Mouse (Mus musculus) spleen, adult 2 months (tissue): Measurements from ENCODE around the gene Snrpd3. TPM values are rescaled to one million over a fixed set of nuclear protein-coding genes. Genes with fewer than 3 reads are reported as not detected.
"Not testable (repeated sequence)": the region's sequence is repeated elsewhere in the genome, so short reads cannot be mapped to it uniquely, and the experiment has no call there.

Experiments
- DNase-seq, 2 experiments: peaks; one replicate each; pipeline versions ENCODE4 v3.0.0 to v3.0.0-alpha.2; 2012 to 2021; ENCODE audit warnings: low spot score in 2 of 2, low read depth in 1 of 2
- H3K27ac ChIP-seq: fragments of 200-500 bp; 2 replicates; pipeline ENCODE4 v1.5.1; 2012; ENCODE audit warnings: low read length, inconsistent platforms; ENCODE audit not compliant: insufficient read depth
- H3K27me3 ChIP-seq: fragments of 200-500 bp; 2 replicates; pipeline ENCODE4 v1.6.1; 2012; ENCODE audit warnings: mild to moderate bottlenecking, moderate library complexity, low read length, inconsistent platforms; ENCODE audit not compliant: control insufficient read depth, insufficient read depth
- H3K36me3 ChIP-seq: fragments of 200-500 bp; 2 replicates; pipeline ENCODE4 v1.6.1; 2012; ENCODE audit warnings: mild to moderate bottlenecking, low read length, inconsistent platforms; ENCODE audit not compliant: control insufficient read depth, insufficient read depth
- H3K4me1 ChIP-seq: fragments of 200-500 bp; 2 replicates; pipeline ENCODE4 v1.6.1; 2011; ENCODE audit warnings: inconsistent platforms; ENCODE audit not compliant: control insufficient read depth, insufficient read depth, insufficient read length
- H3K4me3 ChIP-seq: fragments of 200-500 bp; 2 replicates; pipeline ENCODE4 v1.5.1; 2011; ENCODE audit warnings: mild to moderate bottlenecking, inconsistent platforms; ENCODE audit not compliant: insufficient read depth, insufficient read length; ENCODE audit errors: extremely low read depth
- CTCF ChIP-seq: fragments of 200-500 bp; IDR thresholded peaks from 2 replicates; pipeline ENCODE4 v1.5.1; 2011; ENCODE audit warnings: mild to moderate bottlenecking, inconsistent platforms; ENCODE audit not compliant: insufficient read depth, insufficient read length, insufficient replicate concordance; ENCODE audit errors: extremely low read depth
- POLR2A ChIP-seq: fragments of 200-500 bp; IDR thresholded peaks from 2 replicates; pipeline ENCODE4 v1.6.1; 2011; ENCODE audit warnings: low read depth, low read length, inconsistent platforms
- WGBS: fragments of 180-500 bp; shearing (Covaris S2); methylation state at CpG from one replicate; pipeline ENCODE4 v1.1.7; 2018; 5-methylcytosine and 5-hydroxymethylcytosine counted together
- polyA plus RNA-seq: library from polyadenylated mRNA; depleted of rRNA; stranded (reverse); fragments of >200 nt; gene quantifications from 2 replicates; pipeline ENCODE4 v1.2.3, GENCODE M21; 2012

The Snrpd3 gene
- polyA plus RNA-seq, 1 experiment: 12.8 TPM

GRCm38 (mm10) chr10:75564687-75565265 lies 47.4 kb downstream of the Snrpd3 start:
- peak overlapping the region; percentile 79 for H3K27ac ChIP-seq
- DNase-seq: no peak
- peaks cover 20% of the 10 kb centered on the region for H3K4me1 ChIP-seq
- H3K27me3 ChIP-seq: peaks cover 6% of the 10 kb centered on the region
- 60% methylated on average over 12 of the region's 12 CpGs for WGBS
- 0 out of 2 replicates have a peak overlapping the region, but pooled peaks have one; percentile 6 for H3K4me3 ChIP-seq
- H3K36me3 ChIP-seq: no peaks in the 10 kb centered on the region
- TF ChIP-seq CTCF: no peak
- TF ChIP-seq POLR2A: no peak

GRCm38 (mm10) chr10:75565436-75565835 lies 48.1 kb downstream of the Snrpd3 start:
- peak; percentile 63 for DNase-seq
- Histone ChIP-seq H3K27ac (peak overlapping the region; percentile 79), H3K4me1 (peaks cover 14% of the 10 kb centered on the region; the same call in 1 of the 2 replicates), H3K36me3 (no peaks in the 10 kb centered on the region), H3K4me3 (no peak overlapping the region), H3K27me3 (no peaks in the 10 kb centered on the region)
- WGBS: 5% methylated on average over 6 of the region's 6 CpGs
- TF ChIP-seq CTCF: no peak
- TF ChIP-seq POLR2A: peak; percentile 6; the same call in 1 of the 2 replicates

- no peak for DNase-seq
These were observed 48.6 kb downstream of the Snrpd3 start for GRCm38 (mm10) chr10:75565906-75566305.

GRCm38 (mm10) chr10:75566321-75566720 lies 49.0 kb downstream of the Snrpd3 start:
- no peaks in the 10 kb centered on the region for H3K27me3 ChIP-seq
- H3K4me3 ChIP-seq: no peak overlapping the region
- WGBS: 54% methylated on average over 5 of the region's 5 CpGs
- H3K4me1 ChIP-seq: peaks cover 14% of the 10 kb centered on the region; the same call in 1 of the 2 replicates
- H3K36me3 ChIP-seq: no peaks in the 10 kb centered on the region
- DNase-seq: no peak
- peak overlapping the region; percentile 79 for H3K27ac ChIP-seq
- no peak for TF ChIP-seq CTCF
- no peak for TF ChIP-seq POLR2A

More at GRCm38 (mm10) chr10:75565906-75566305, 48.6 kb downstream of the Snrpd3 start:
- 40% methylated on average over 7 of the region's 7 CpGs for WGBS
- Histone ChIP-seq H3K36me3 (no peaks in the 10 kb centered on the region), H3K27ac (peak overlapping the region; percentile 79), H3K4me3 (no peak overlapping the region), H3K27me3 (no peaks in the 10 kb centered on the region), H3K4me1 (peaks cover 14% of the 10 kb centered on the region; the same call in 1 of the 2 replicates)
- no peak for TF ChIP-seq POLR2A
- TF ChIP-seq CTCF: no peak

- H3K27me3 ChIP-seq, H3K4me3 ChIP-seq: not testable (repeated sequence)
- 85% methylated on average over 2 of the region's 2 CpGs for WGBS
These were observed 49.4 kb downstream of the Snrpd3 start for GRCm38 (mm10) chr10:75566765-75567164.

GRCm38 (mm10) chr10:75568029-75568428 lies 50.7 kb downstream of the Snrpd3 start:
- no peak overlapping the region for H3K4me3 ChIP-seq
- no peak overlapping the region for H3K27ac ChIP-seq
- WGBS: 68% methylated on average over 5 of the region's 5 CpGs
- no peak for DNase-seq
- no peaks in the 10 kb centered on the region for H3K27me3 ChIP-seq
- TF ChIP-seq CTCF: no peak
- H3K4me1 ChIP-seq: peaks cover 14% of the 10 kb centered on the region; the same call in 1 of the 2 replicates
- H3K36me3 ChIP-seq: no peaks in the 10 kb centered on the region

More at GRCm38 (mm10) chr10:75566765-75567164, 49.4 kb downstream of the Snrpd3 start:
- H3K4me1 ChIP-seq: peaks cover 14% of the 10 kb centered on the region; the same call in 1 of the 2 replicates
- not testable (repeated sequence) for H3K36me3 ChIP-seq, DNase-seq, H3K27ac ChIP-seq

GRCm38 (mm10) chr10:75568441-75568840 lies 51.1 kb downstream of the Snrpd3 start:
- H3K4me1 ChIP-seq: peaks cover 14% of the 10 kb centered on the region; the same call in 1 of the 2 replicates
- H3K27me3 ChIP-seq: no peaks in the 10 kb centered on the region
- 73% methylated on average over 11 of the region's 11 CpGs for WGBS
- DNase-seq: no peak
- no peak overlapping the region for H3K4me3 ChIP-seq
- TF ChIP-seq CTCF (no peak), POLR2A (no peak)
- H3K36me3 ChIP-seq: no peaks in the 10 kb centered on the region
- H3K27ac ChIP-seq: no peak overlapping the region
